In genomic region chr11:117454086-117454485, GRCm38 (mm10) we compare ENCODE assay signal across 10 mouse cellular contexts. TPM values are rescaled to one million over a fixed set of nuclear protein-coding genes. Genes with fewer than 3 reads are reported as not detected.
DNase-seq lines count a peak whose midpoint lies in the region; ATAC-seq lines count a peak whose summit lies in the region.
"Had no signal": no experiment of that assay in that cellular context is flagged by ENCODE, and none has a peak within 500 bp of the region (broad histone marks: within the 10 kb centered on the region; RNA-seq: fewer than 3 reads in every experiment).

No protein-coding gene starts in this region.

- ATAC-seq in midbrain, embryonic 11.5 days (ENCODE audit: low FRiP score), result peak; percentile 50; the same call in 1 of the 2 replicates
- ATAC-seq in midbrain, embryonic 16.5 days, result no peak
- peak; percentile 58; the same call in 1 of the 2 replicates for ATAC-seq in forebrain, embryonic 13.5 days
- ATAC-seq in limb, embryonic 15.5 days (ENCODE audit: insufficient number of reproducible peaks, low FRiP score, low TSS enrichment, low read depth), result peak; percentile 48; the same call in 1 of the 2 replicates
- ATAC-seq in megakaryocyte-erythroid progenitor cell, adult 5-6 weeks (replicated peaks; ENCODE audit: low FRiP score, low TSS enrichment, poor library complexity, severe bottlenecking), result no peak

- peaks cover 7% of the 10 kb centered on the region; the same call in 1 of the 2 replicates for H3K4me1 ChIP-seq in midbrain, embryonic 11.5 days (ENCODE audit: control insufficient read depth, insufficient read depth, low read length)
- H3K4me1 ChIP-seq in midbrain, embryonic 16.5 days (ENCODE audit: control insufficient read depth, insufficient read depth, low read length), result peaks cover 2% of the 10 kb centered on the region
- peaks cover 26% of the 10 kb centered on the region for H3K4me1 ChIP-seq in forebrain, embryonic 13.5 days
- peaks cover 23% of the 10 kb centered on the region for H3K4me1 ChIP-seq in limb, embryonic 15.5 days

- H3K4me3 ChIP-seq in midbrain, embryonic 11.5 days (ENCODE audit: low read depth, low read length), result no peak overlapping the region
- H3K4me3 ChIP-seq in midbrain, embryonic 16.5 days (ENCODE audit: low read depth, low read length), result no peak overlapping the region
- no peak overlapping the region for H3K4me3 ChIP-seq in forebrain, embryonic 13.5 days
- no peak overlapping the region for H3K4me3 ChIP-seq in limb, embryonic 15.5 days

- no peak overlapping the region for H3K9ac ChIP-seq in midbrain, embryonic 11.5 days (ENCODE audit: low read length)
- H3K9ac ChIP-seq in midbrain, embryonic 16.5 days (ENCODE audit: low read depth, low read length), result no peak overlapping the region
- no peak overlapping the region for H3K9ac ChIP-seq in forebrain, embryonic 13.5 days
- no peak overlapping the region for H3K9ac ChIP-seq in limb, embryonic 15.5 days

- peak; percentile 81 for DNase-seq in midbrain, embryonic 11.5 days (ENCODE audit: low spot score, missing footprints)
- DNase-seq in gastrocnemius, adult 18-20 months (ENCODE audit: low spot score), result no peak
- DNase-seq in urinary bladder, postnatal 25 days (ENCODE audit: low spot score), result no peak
- DNase-seq in left cerebral cortex, postnatal 25 days (ENCODE audit: low spot score in 2 of 2), result no peak
- DNase-seq: cerebellum, postnatal 36 days; lung, postnatal 14 days had no signal

- no peaks in the 10 kb centered on the region for H3K36me3 ChIP-seq in midbrain, embryonic 11.5 days (ENCODE audit: control insufficient read depth, insufficient read depth, low read length)
- no peaks in the 10 kb centered on the region for H3K36me3 ChIP-seq in midbrain, embryonic 16.5 days (ENCODE audit: control insufficient read depth, insufficient read depth, low read length)
- no peaks in the 10 kb centered on the region for H3K36me3 ChIP-seq in forebrain, embryonic 13.5 days (ENCODE audit: poor library complexity, severe bottlenecking)
- H3K36me3 ChIP-seq in limb, embryonic 15.5 days, result no peaks in the 10 kb centered on the region

- intact Hi-C loops in left cerebral cortex, postnatal 25 days (cut with DNase I), result no loop called here

- WGBS in midbrain, embryonic 11.5 days, result 37% methylated on average over 10 of the region's 10 CpGs
- 18% methylated on average over 10 of the region's 10 CpGs for WGBS in midbrain, embryonic 16.5 days
- WGBS in forebrain, embryonic 13.5 days, result 9% methylated on average over 10 of the region's 10 CpGs
- 14% methylated on average over 10 of the region's 10 CpGs for WGBS in limb, embryonic 15.5 days

- no peak overlapping the region for H3K4me2 ChIP-seq in midbrain, embryonic 11.5 days
- H3K4me2 ChIP-seq in midbrain, embryonic 16.5 days (ENCODE audit: low read length), result no peak overlapping the region
- H3K4me2 ChIP-seq in forebrain, embryonic 13.5 days, result peak overlapping the region; percentile 13; the same call in 1 of the 2 replicates
- no peak overlapping the region for H3K4me2 ChIP-seq in limb, embryonic 15.5 days

- H3K27ac ChIP-seq in midbrain, embryonic 11.5 days (ENCODE audit: low read depth, low read length), result 0 out of 2 replicates have a peak overlapping the region, but pooled peaks have one; percentile 1
- H3K27ac ChIP-seq in midbrain, embryonic 16.5 days (ENCODE audit: low read length), result no peak overlapping the region
- peak overlapping the region; percentile 55 for H3K27ac ChIP-seq in forebrain, embryonic 13.5 days
- H3K27ac ChIP-seq in limb, embryonic 15.5 days, result no peak overlapping the region

- H3K27me3 ChIP-seq in midbrain, embryonic 11.5 days (ENCODE audit: control insufficient read depth, insufficient read depth, low read length), result peaks cover 2% of the 10 kb centered on the region; the same call in 1 of the 2 replicates
- no peaks in the 10 kb centered on the region for H3K27me3 ChIP-seq in midbrain, embryonic 16.5 days (ENCODE audit: control insufficient read depth, insufficient read depth, low read depth, low read length)
- H3K27me3 ChIP-seq in forebrain, embryonic 13.5 days, result peaks cover 3% of the 10 kb centered on the region; the same call in 1 of the 2 replicates
- peaks cover 13% of the 10 kb centered on the region; the same call in 1 of the 2 replicates for H3K27me3 ChIP-seq in limb, embryonic 15.5 days

- H3K9me3 ChIP-seq in midbrain, embryonic 11.5 days (ENCODE audit: control insufficient read depth, low read length), result no peaks in the 10 kb centered on the region
- H3K9me3 ChIP-seq in midbrain, embryonic 16.5 days (replicated peaks; ENCODE audit: control insufficient read depth, low read length, poor library complexity, severe bottlenecking), result no peaks in the 10 kb centered on the region
- H3K9me3 ChIP-seq in forebrain, embryonic 13.5 days (replicated peaks), result no peaks in the 10 kb centered on the region
- H3K9me3 ChIP-seq in limb, embryonic 15.5 days, result no peaks in the 10 kb centered on the region

RNA-seq across cellular contexts. Expression of gene Gm11733, which starts 30.1 kb away (rescaled TPM):
- polyA plus RNA-seq in midbrain, embryonic 11.5 days (2014; fragmentation: Nextera tagmentation; extraction: Ambion mirVana), result 0.25 TPM in 1 of 2 replicates, not detected in the other
- not detected in 2 replicates for polyA plus RNA-seq in midbrain, embryonic 16.5 days (2015; fragmentation: Nextera tagmentation; extraction: Ambion mirVana)
- 0.08 TPM in 1 of 2 replicates, not detected in the other for polyA plus RNA-seq in forebrain, embryonic 13.5 days (2015; fragmentation: Nextera tagmentation; extraction: Ambion mirVana)
- 0.06 TPM in 1 of 2 replicates, not detected in the other for polyA plus RNA-seq in limb, embryonic 15.5 days (2015; fragmentation: Nextera tagmentation; extraction: Ambion mirVana)
- not detected in 2 replicates for total RNA-seq in megakaryocyte-erythroid progenitor cell, adult 5-6 weeks (2014; fragmentation: Nextera tagmentation)
- total RNA-seq in megakaryocyte-erythroid progenitor cell, adult 5-6 weeks (2017), result not detected in 2 replicates
- not detected for total RNA-seq in gastrocnemius, adult 18-20 months (2021)
- total RNA-seq in left cerebral cortex, postnatal 25 days (2021), result not detected

Comparison
In these comparisons a context has a peak if more than half of its experiments do, and no peak if none do; other contexts are left out.
1. ATAC-seq: peak in midbrain, embryonic 11.5 days (single experiment), forebrain, embryonic 13.5 days (single experiment) and limb, embryonic 15.5 days (single experiment); none in midbrain, embryonic 16.5 days (single experiment) and megakaryocyte-erythroid progenitor cell, adult 5-6 weeks (single experiment).
2. H3K27ac ChIP-seq: peak in midbrain, embryonic 11.5 days (single experiment) and forebrain, embryonic 13.5 days (single experiment); none in midbrain, embryonic 16.5 days (single experiment) and limb, embryonic 15.5 days (single experiment).